Mouse (Mus musculus) monocyte, adult 2 months (primary cell): ENCODE measurements around the gene Myl9.

Source experiments
- DNase-seq, 2 experiments: peaks; one replicate each; pipeline ENCODE4 v3.0.0; 2022; ENCODE audit warnings: low spot score in 2 of 2, low read depth in 1 of 2

Myl9 gene

GRCm38 (mm10) chr2:156774738-156775454 lies at the start of gene Myl9:
Gene Myl9, plus strand, starts transcription at chr2:156775420.
- no peak for DNase-seq

GRCm38 (mm10) chr2:156726344-156726743 lies 48.9 kb upstream of the Myl9 start:
- DNase-seq, result no peak

- no peak for DNase-seq
Observed at GRCm38 (mm10) chr2:156726878-156727277, 48.3 kb upstream of the Myl9 start.

- DNase-seq, result no peak
Observed at GRCm38 (mm10) chr2:156729537-156730469, 45.4 kb upstream of the Myl9 start.

- DNase-seq, result no peak
Observed at GRCm38 (mm10) chr2:156730501-156730921, 44.7 kb upstream of the Myl9 start.

- no peak for DNase-seq
Observed at GRCm38 (mm10) chr2:156731592-156731991, 43.6 kb upstream of the Myl9 start.

GRCm38 (mm10) chr2:156732109-156732508 lies 43.1 kb upstream of the Myl9 start:
- DNase-seq, result no peak

- no peak for DNase-seq
Observed at GRCm38 (mm10) chr2:156735761-156736335, 39.4 kb upstream of the Myl9 start.

GRCm38 (mm10) chr2:156736846-156737245 lies 38.4 kb upstream of the Myl9 start:
- DNase-seq, result no peak

- DNase-seq, result no peak
Observed at GRCm38 (mm10) chr2:156737976-156738375, 37.2 kb upstream of the Myl9 start.

GRCm38 (mm10) chr2:156741265-156741664 lies 34.0 kb upstream of the Myl9 start:
- no peak for DNase-seq

GRCm38 (mm10) chr2:156741998-156742397 lies 33.2 kb upstream of the Myl9 start:
- DNase-seq, result no peak

- no peak for DNase-seq
Observed at GRCm38 (mm10) chr2:156743248-156743647, 32.0 kb upstream of the Myl9 start.

- no peak for DNase-seq
Observed at GRCm38 (mm10) chr2:156744414-156744813, 30.8 kb upstream of the Myl9 start.

GRCm38 (mm10) chr2:156747315-156747714 lies 27.9 kb upstream of the Myl9 start:
- no peak for DNase-seq

- no peak for DNase-seq
Observed at GRCm38 (mm10) chr2:156749687-156750086, 25.5 kb upstream of the Myl9 start.

- DNase-seq, result no peak
Observed at GRCm38 (mm10) chr2:156756937-156757336, 18.3 kb upstream of the Myl9 start.

GRCm38 (mm10) chr2:156760843-156761505 lies 14.2 kb upstream of the Myl9 start:
- DNase-seq, result no peak

- DNase-seq, result no peak
Observed at GRCm38 (mm10) chr2:156761521-156762278, 13.5 kb upstream of the Myl9 start.

- DNase-seq, result no peak
Observed at GRCm38 (mm10) chr2:156762499-156762898, 12.7 kb upstream of the Myl9 start.

GRCm38 (mm10) chr2:156763101-156763500 lies 12.1 kb upstream of the Myl9 start:
- DNase-seq, result no peak
